Mouse (Mus musculus): ENCODE data around the gene Sh2d1b2.
"Not testable (repeated sequence)": the region's sequence is repeated elsewhere in the genome, so short reads cannot be mapped to it uniquely, and the experiment has no call there.

The Sh2d1b2 gene

GRCm38 (mm10) chr1:170232688-170233087 lies at the start of gene Sh2d1b2:
TSS of gene Sh2d1b2 (plus strand) at chr1:170232749.
- not testable (repeated sequence) for DNase-seq (ENCODE audit: inconsistent age in 2 of 2, low spot score in 1 of 2)

GRCm38 (mm10) chr1:170185137-170185536 lies 47.4 kb upstream of the Sh2d1b2 start:
- no peak for DNase-seq (ENCODE audit: inconsistent age in 2 of 2, low spot score in 1 of 2)

GRCm38 (mm10) chr1:170186531-170186930 lies 46.0 kb upstream of the Sh2d1b2 start:
- DNase-seq (ENCODE audit: inconsistent age in 2 of 2, low spot score in 1 of 2), result no peak

- DNase-seq (ENCODE audit: inconsistent age in 2 of 2, low spot score in 1 of 2), result peak; percentile 78 to 90
Observed at GRCm38 (mm10) chr1:170188601-170189000, 43.9 kb upstream of the Sh2d1b2 start.

GRCm38 (mm10) chr1:170190225-170190624 lies 42.3 kb upstream of the Sh2d1b2 start:
- DNase-seq (ENCODE audit: inconsistent age in 2 of 2, low spot score in 1 of 2), result no peak

GRCm38 (mm10) chr1:170191925-170192324 lies 40.6 kb upstream of the Sh2d1b2 start:
- DNase-seq (ENCODE audit: inconsistent age in 2 of 2, low spot score in 1 of 2), result no peak

GRCm38 (mm10) chr1:170196211-170196610 lies 36.3 kb upstream of the Sh2d1b2 start:
- DNase-seq (ENCODE audit: inconsistent age in 2 of 2, low spot score in 1 of 2), result no peak

GRCm38 (mm10) chr1:170200379-170200778 lies 32.2 kb upstream of the Sh2d1b2 start:
- DNase-seq (ENCODE audit: inconsistent age in 2 of 2, low spot score in 1 of 2), result peak in 1 of 2 experiments; percentile 50

- DNase-seq (ENCODE audit: inconsistent age in 2 of 2, low spot score in 1 of 2), result no peak
Observed at GRCm38 (mm10) chr1:170206395-170206794, 26.2 kb upstream of the Sh2d1b2 start.

- DNase-seq (ENCODE audit: inconsistent age in 2 of 2, low spot score in 1 of 2), result no peak
Observed at GRCm38 (mm10) chr1:170213181-170213879, 19.2 kb upstream of the Sh2d1b2 start.

- no peak for DNase-seq (ENCODE audit: inconsistent age in 2 of 2, low spot score in 1 of 2)
Observed at GRCm38 (mm10) chr1:170214383-170214756, 18.2 kb upstream of the Sh2d1b2 start.

GRCm38 (mm10) chr1:170214757-170215522 lies 17.6 kb upstream of the Sh2d1b2 start, which contains the start of gene Uhmk1:
TSS of gene Uhmk1 (minus strand) at chr1:170215397.
- peak; percentile 93 to 97 for DNase-seq (ENCODE audit: inconsistent age in 2 of 2, low spot score in 1 of 2)

- DNase-seq (ENCODE audit: inconsistent age in 2 of 2, low spot score in 1 of 2), result no peak
Observed at GRCm38 (mm10) chr1:170215590-170215989, 17.0 kb upstream of the Sh2d1b2 start.

- DNase-seq (ENCODE audit: inconsistent age in 2 of 2, low spot score in 1 of 2), result peak in 1 of 2 experiments; percentile 62
Observed at GRCm38 (mm10) chr1:170218091-170218884, 14.3 kb upstream of the Sh2d1b2 start.

GRCm38 (mm10) chr1:170220351-170220750 lies 12.2 kb upstream of the Sh2d1b2 start:
- DNase-seq (ENCODE audit: inconsistent age in 2 of 2, low spot score in 1 of 2), result no peak

- DNase-seq (ENCODE audit: inconsistent age in 2 of 2, low spot score in 1 of 2), result peak; percentile 26 to 69
Observed at GRCm38 (mm10) chr1:170223276-170223675, 9.3 kb upstream of the Sh2d1b2 start.

- no peak for DNase-seq (ENCODE audit: inconsistent age in 2 of 2, low spot score in 1 of 2)
Observed at GRCm38 (mm10) chr1:170245016-170245415, 12.5 kb downstream of the Sh2d1b2 start.

- DNase-seq (ENCODE audit: inconsistent age in 2 of 2, low spot score in 1 of 2), result no peak
Observed at GRCm38 (mm10) chr1:170254893-170255559, 22.5 kb downstream of the Sh2d1b2 start.

GRCm38 (mm10) chr1:170255560-170255910 lies 23.0 kb downstream of the Sh2d1b2 start:
- peak; percentile 90 to 95 for DNase-seq (ENCODE audit: inconsistent age in 2 of 2, low spot score in 1 of 2)

GRCm38 (mm10) chr1:170270281-170270680 lies 37.7 kb downstream of the Sh2d1b2 start:
- DNase-seq (ENCODE audit: inconsistent age in 2 of 2, low spot score in 1 of 2), result no peak

- no peak for DNase-seq (ENCODE audit: inconsistent age in 2 of 2, low spot score in 1 of 2)
Observed at GRCm38 (mm10) chr1:170270696-170271095, 38.1 kb downstream of the Sh2d1b2 start.
